Mouse (Mus musculus): ENCODE results near the gene Flot2. TPM values are rescaled to one million over a fixed set of nuclear protein-coding genes. Genes with fewer than 3 reads are reported as not detected.
A peak's percentile ranks its signal among the peaks of the same experiment; 100 is the strongest.

The Flot2 gene
- total RNA-seq, 1 experiment from 2014 or later: 29.7 TPM

DNA sequence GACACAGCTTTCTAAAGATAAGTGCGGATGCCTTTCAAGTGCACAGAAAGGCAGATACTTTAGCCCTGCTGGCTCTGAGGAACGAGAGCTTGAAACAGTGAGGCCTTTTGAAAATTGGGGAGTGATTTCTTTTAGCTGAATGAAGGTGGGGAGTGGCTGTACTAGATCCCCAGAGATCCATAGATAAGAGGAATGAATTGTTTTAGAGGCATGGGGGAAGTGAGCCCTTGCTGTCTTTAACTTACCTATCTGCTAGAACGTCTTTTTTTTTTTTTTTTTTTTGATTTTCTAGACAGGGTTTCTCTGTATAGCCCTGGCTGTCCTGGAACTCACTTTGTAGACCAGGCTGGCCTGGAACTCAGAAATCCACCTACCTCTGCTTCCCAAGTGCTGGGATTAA is 59.3 kb downstream of the Flot2 start:
- no peak for ATAC-seq (replicated peaks; ENCODE audit: low read depth, poor library complexity, severe bottlenecking)

DNA sequence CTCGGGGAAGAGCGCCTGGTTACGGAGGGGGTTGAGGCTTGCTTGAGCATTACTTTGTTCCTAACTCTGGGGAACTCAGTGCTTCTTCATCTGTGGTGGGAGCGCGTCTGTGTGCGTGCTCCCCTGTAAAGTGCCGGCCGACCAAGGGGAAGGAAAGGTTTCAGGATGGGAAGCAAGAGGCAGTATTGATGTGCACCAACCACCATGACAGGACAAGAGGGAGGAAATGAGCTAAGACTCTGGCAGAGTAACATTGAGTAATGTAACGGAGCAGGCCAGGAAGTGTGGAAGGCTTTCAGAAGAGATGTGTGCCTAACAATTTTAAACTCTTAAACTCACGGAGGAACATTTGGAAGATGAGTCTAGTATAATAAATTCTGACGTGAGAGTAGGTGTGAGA is 63.0 kb downstream of the Flot2 start:
- 0 out of 2 replicates have a peak, but pooled peaks have one; percentile 45 for ATAC-seq (replicated peaks; ENCODE audit: low read depth, poor library complexity, severe bottlenecking)

GRCm38 (mm10) chr11:78102142-78102541 is 64.4 kb downstream of the Flot2 start:
- no peak for ATAC-seq (replicated peaks; ENCODE audit: low read depth, poor library complexity, severe bottlenecking)

DNA sequence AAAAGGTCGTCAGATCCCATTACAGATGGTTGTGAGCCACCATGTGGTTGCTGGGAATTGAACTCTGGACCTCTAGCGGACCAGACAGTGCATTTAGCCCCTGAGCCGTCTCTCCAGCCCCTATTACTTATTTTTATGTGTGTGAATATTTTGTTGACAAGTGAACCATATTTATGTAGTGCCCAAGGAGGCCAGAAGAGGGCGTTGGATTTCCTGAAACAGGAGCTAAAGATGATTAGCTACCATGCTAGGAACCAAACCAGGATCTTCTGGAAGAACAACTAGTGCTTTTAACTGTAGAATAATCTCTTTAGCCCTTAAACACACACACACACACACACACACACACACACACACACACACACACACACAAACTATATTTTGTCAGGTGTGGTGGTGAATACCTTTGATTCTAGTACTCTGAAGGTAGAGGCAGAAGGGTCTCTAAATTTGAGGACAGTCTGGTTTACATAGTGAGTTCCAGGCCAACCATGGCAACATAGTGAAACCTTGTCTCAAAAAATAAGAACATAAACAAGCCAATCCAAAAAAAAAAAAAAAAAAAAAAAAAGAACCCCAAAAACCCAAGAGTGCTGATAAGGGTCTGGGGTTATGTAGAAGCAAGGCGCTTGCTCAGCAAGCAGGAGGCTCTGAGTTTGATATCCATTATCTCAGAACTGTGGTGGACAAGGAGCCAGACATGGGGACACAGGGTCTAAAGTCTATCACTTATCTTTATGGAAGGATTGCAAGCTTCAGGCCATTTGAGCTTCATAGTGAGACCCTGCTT is 65.4 kb downstream of the Flot2 start:
- peak; percentile 22; the same call in 1 of the 2 replicates for ATAC-seq (replicated peaks; ENCODE audit: low read depth, poor library complexity, severe bottlenecking)

- ATAC-seq (replicated peaks; ENCODE audit: low read depth, poor library complexity, severe bottlenecking): no peak
Observed at GRCm38 (mm10) chr11:78104501-78104900, 66.8 kb downstream of the Flot2 start.

Other genes with a start within 250 kb of the Flot2 start
- not detected in 2 replicates for gene Pipox, start 143.8 kb upstream of the Flot2 start, total RNA-seq (2017)
- not detected in 2 replicates for gene Sez6, start 107.1 kb upstream of the Flot2 start, total RNA-seq (2017)
- gene Phf12, start 55.2 kb upstream of the Flot2 start, total RNA-seq (2017): 29.5 and 39.0 TPM in 2 replicates
- 12.1 and 12.8 TPM in 2 replicates for gene Dhrs13, start 5.7 kb upstream of the Flot2 start, total RNA-seq (2017)
- gene Eral1, start 42.5 kb downstream of the Flot2 start, total RNA-seq (2017): 19.3 and 25.5 TPM in 2 replicates
- gene Fam222b, start 56.7 kb downstream of the Flot2 start, total RNA-seq (2017): 6.5 and 7.2 TPM in 2 replicates
- 6.9 and 10.2 TPM in 2 replicates for gene Traf4, start 127.7 kb downstream of the Flot2 start, total RNA-seq (2017)
- 7.1 and 8.2 TPM in 2 replicates for gene Nek8, start 138.7 kb downstream of the Flot2 start, total RNA-seq (2017)
- gene Tlcd1, start 138.8 kb downstream of the Flot2 start, total RNA-seq (2017): 7.9 and 8.1 TPM in 2 replicates
- 3,236 and 3,976 TPM in 2 replicates for gene Rpl23a, start 145.7 kb downstream of the Flot2 start, total RNA-seq (2017)
- gene Rab34, start 150.5 kb downstream of the Flot2 start, total RNA-seq (2017): 2.0 and 2.8 TPM in 2 replicates
- 1.8 TPM in 1 of 2 replicates, not detected in the other for gene Proca1, start 155.5 kb downstream of the Flot2 start, total RNA-seq (2017)
- gene Sdf2, start 207.8 kb downstream of the Flot2 start, total RNA-seq (2017): 42.2 and 57.7 TPM in 2 replicates
- gene Supt6, start 208.1 kb downstream of the Flot2 start, total RNA-seq (2017): 47.7 and 49.6 TPM in 2 replicates
- 88.7 and 92.9 TPM in 2 replicates for gene 2610507B11Rik, start 223.8 kb downstream of the Flot2 start, total RNA-seq (2017)

Measured in common myeloid progenitor, adult 5-6 weeks (primary cell).